Mouse (Mus musculus) neutrophil, adult 59 days (primary cell): ENCODE data around the gene Tmem97. TPM values are rescaled to one million over a fixed set of nuclear protein-coding genes. Genes with fewer than 3 reads are reported as not detected.

Source experiments
- total RNA-seq, 2 experiments: library from RNA; stranded (reverse); gene quantifications; 1 replicate in 1 of 2; 2 replicates in 1 of 2; pipeline ENCODE4 v1.2.4; 2023

The Tmem97 gene
- 10 to 100 TPM in 1 of 2 experiments, 1 to 10 TPM in 1; 9.9 to 12.7 TPM for total RNA-seq

GRCm38 (mm10) chr11:78550168-78551058 is at the start of gene Tmem97:
Tmem97 (minus strand) TSS chr11:78550777.

GRCm38 (mm10) chr11:78536080-78536689 is 14.4 kb downstream of the Tmem97 start, which contains the start of the genes Tnfaip1 and Ift20:
Tnfaip1 (minus strand) TSS chr11:78536332.
Ift20 (plus strand) TSS chr11:78536361.

GRCm38 (mm10) chr11:78512025-78512957 is 38.3 kb downstream of the Tmem97 start, which contains the start of the genes Tmem199 and Poldip2:
Tmem199 (minus strand) TSS chr11:78512172.
Poldip2 (plus strand) TSS chr11:78512193.

GRCm38 (mm10) chr11:78502909-78503650 is 47.5 kb downstream of the Tmem97 start, which contains the start of gene Sebox:
Sebox (plus strand) TSS chr11:78503447.

DNA sequence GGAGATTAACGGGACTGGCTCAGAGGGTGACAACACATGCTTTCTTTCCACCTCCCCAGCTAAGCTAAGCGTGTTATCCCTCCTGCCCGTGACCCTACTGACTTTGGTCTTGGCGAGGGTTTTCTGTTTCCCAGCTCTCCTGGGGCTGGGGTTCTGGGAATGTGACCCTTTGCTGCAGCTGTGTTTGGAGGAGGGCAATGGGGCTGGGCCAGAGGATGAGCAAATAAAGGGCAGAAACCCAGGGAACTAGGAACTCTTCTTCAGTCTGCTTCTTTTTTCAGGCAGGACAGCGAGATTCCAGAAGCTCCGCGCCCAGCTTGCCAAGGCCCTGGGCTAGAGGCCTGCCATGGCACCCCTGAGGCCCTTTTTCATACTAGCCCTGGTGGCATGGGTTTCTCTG is 51.6 kb downstream of the Tmem97 start, which contains the start of gene Vtn:
TSS of gene Vtn (plus strand) at position 88 of the 400 bp plus-strand sequence.

DNA sequence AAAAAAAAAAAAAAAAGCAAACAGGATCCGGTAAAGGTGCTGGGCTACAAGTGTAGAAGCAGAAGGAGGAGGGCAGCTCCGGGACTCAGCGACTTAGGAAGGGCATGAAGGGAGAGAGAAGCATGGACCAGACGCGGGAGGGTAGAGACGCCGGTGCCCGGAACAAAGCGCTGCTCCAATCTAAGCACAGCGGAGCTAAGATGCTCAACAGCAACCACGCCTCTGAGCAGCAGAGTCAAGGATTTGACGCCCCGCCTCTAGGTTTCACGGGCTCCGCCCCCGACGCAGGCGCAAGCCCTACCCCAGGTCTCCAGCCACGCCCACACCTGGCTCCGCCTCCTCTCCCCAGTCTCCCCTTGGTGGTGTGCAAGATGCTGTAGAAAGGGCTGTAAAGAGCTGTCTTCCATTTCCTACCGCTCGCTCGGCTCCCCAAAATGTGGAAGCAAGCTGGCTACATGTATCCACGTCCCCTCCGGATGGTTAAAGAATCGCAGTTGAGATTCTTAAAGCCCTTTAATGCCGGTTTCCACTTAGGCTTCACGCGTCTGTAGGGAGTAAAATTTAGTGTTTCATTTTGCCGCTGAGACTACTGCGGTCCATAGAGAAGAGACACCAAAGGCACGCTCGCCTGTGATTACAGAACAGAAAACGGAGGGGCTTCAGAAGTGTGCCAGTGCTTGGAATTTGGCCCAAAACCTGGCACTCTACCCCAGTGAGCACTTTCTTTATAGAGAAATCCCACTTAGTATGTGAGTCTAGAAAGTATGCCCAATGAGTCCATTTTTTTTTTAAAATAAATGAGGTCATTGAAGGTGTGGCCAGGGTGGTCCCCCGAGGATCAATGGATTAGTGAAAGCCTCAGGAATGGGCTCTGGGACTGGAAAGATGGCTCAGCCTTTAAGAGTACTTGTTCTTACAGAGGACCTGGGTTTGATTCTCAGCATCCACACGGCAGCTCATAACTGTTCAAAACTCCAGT is 52.7 kb downstream of the Tmem97 start, which contains the start of gene Sarm1:
TSS of gene Sarm1 (minus strand) at position 211 of the 979 bp plus-strand sequence.

Other genes starting within 250 kb of the Tmem97 start
- 10 to 100 TPM; 54.9 to 66.0 TPM for gene Spag5, start 249.2 kb downstream of the Tmem97 start, total RNA-seq
- gene Aldoc, start 227.8 kb downstream of the Tmem97 start, total RNA-seq, result 1 to 10 TPM; 1.9 to 3.7 TPM
- 10 to 100 TPM; 33.9 to 37.9 TPM for gene Pigs, start 222.4 kb downstream of the Tmem97 start, total RNA-seq
- 100 to 1,000 TPM; 114 to 116 TPM for gene Unc119, start 207.3 kb downstream of the Tmem97 start, total RNA-seq
- gene Foxn1, start 164.2 kb downstream of the Tmem97 start, total RNA-seq, result not detected
- gene Slc13a2, start 128.6 kb downstream of the Tmem97 start, total RNA-seq, result not detected
- 1 to 10 TPM in 1 of 2 experiments, under 1 TPM in 1; 0.93 to 2.0 TPM for gene Slc46a1, start 85.1 kb downstream of the Tmem97 start, total RNA-seq
- under 1 TPM; 0.18 to 0.24 TPM for gene Sarm1, start 53.0 kb downstream of the Tmem97 start, total RNA-seq
- not detected for gene Vtn, start 51.7 kb downstream of the Tmem97 start, total RNA-seq
- not detected for gene Sebox, start 47.3 kb downstream of the Tmem97 start, total RNA-seq
- gene Tmem199, start 38.6 kb downstream of the Tmem97 start, total RNA-seq, result 10 to 100 TPM in 1 of 2 experiments, 1 to 10 TPM in 1; 9.9 to 11.0 TPM
- 10 to 100 TPM; 20.9 to 21.2 TPM for gene Poldip2, start 38.6 kb downstream of the Tmem97 start, total RNA-seq
- gene Tnfaip1, start 14.4 kb downstream of the Tmem97 start, total RNA-seq, result 1 to 10 TPM; 7.3 to 9.1 TPM
- 10 to 100 TPM; 28.5 to 31.8 TPM for gene Ift20, start 14.4 kb downstream of the Tmem97 start, total RNA-seq
- 10 to 100 TPM; 14.4 to 14.5 TPM for gene Nlk, start 146.6 kb upstream of the Tmem97 start, total RNA-seq
- gene Ccnq, start 201.0 kb upstream of the Tmem97 start, total RNA-seq, result 1 to 10 TPM; 7.1 to 7.3 TPM